ENCODE assay signal across 25 mouse cellular contexts in genomic region chr13:59746164-59746563, GRCm38 (mm10). TPM values are rescaled to one million over a fixed set of nuclear protein-coding genes. Genes with fewer than 3 reads are reported as not detected.
DNase-seq lines count a peak whose midpoint lies in the region; ATAC-seq and TF ChIP-seq lines count a peak whose summit lies in the region.
"Had no signal": no experiment of that assay in that cellular context is flagged by ENCODE, and none has a peak within 500 bp of the region (broad histone marks: within the 10 kb centered on the region; RNA-seq: fewer than 3 reads in every experiment).

No protein-coding gene starts in this region.

- TF ChIP-seq RAD21 in MEL (IDR thresholded peaks at IDR 0.05; ENCODE audit: low read depth, low read length): no peak

- 0 out of 2 replicates have a peak overlapping the region, but pooled peaks have one; percentile 2 for H3K27ac ChIP-seq in left cerebral cortex, adult 2 months
- no peak overlapping the region for H3K27ac ChIP-seq in MEL (ENCODE audit: control insufficient read depth, low read depth, low read length)
- no peak overlapping the region for H3K27ac ChIP-seq in layer of hippocampus, adult 2 months
- H3K27ac ChIP-seq: embryonic facial prominence, embryonic 15.5 days; forebrain, embryonic 10.5 days; gastrocnemius, adult 2 months; hindbrain, embryonic 15.5 days had no signal

- peak; percentile 47 for ATAC-seq in megakaryocyte progenitor cell, adult 5-6 weeks (replicated peaks; ENCODE audit: poor library complexity)
- ATAC-seq: liver, postnatal 0 days; midbrain, embryonic 16.5 days had no signal

- DNase-seq in left cerebral cortex, adult 2 months (ENCODE audit: extremely low spot score in 1 of 2, low spot score in 2 of 2): no peak
- DNase-seq in left cerebral cortex, postnatal 36 days (ENCODE audit: low spot score in 2 of 2): no peak
- DNase-seq in 416B (ENCODE audit: low read depth) (peak; percentile 45), MEL (ENCODE audit: low read depth, low spot score) (peak; percentile 44)
- no peak for DNase-seq in layer of hippocampus, adult 2 months (ENCODE audit: low spot score in 2 of 2)
- no peak for DNase-seq in adrenal gland, adult 18-20 months (ENCODE audit: low spot score in 2 of 2)
- DNase-seq: adrenal gland, adult 2 months; gastrocnemius, adult 2 months; heart, adult 18-20 months; heart, postnatal 10 days; liver, postnatal 0 days; thymus, postnatal 25 days had no signal

- no peak for TF ChIP-seq CTCF in left cerebral cortex, adult 2 months (IDR thresholded peaks at IDR 0.05)
- no peak for TF ChIP-seq CTCF in MEL (IDR thresholded peaks at IDR 0.05 in 2 of 3, conservative IDR thresholded peaks at IDR 0.05 in 1 of 3; ENCODE audit: control insufficient read depth in 1 of 3, insufficient read depth in 1 of 3, low read depth in 2 of 3, low read length in 3 of 3, poor library complexity in 1 of 3, severe bottlenecking in 1 of 3)
- TF ChIP-seq CTCF in layer of hippocampus, adult 2 months (conservative IDR thresholded peaks at IDR 0.05): no peak

- H3K9ac ChIP-seq in MEL (ENCODE audit: control insufficient read depth, low read depth, low read length, poor library complexity, severe bottlenecking): no peak overlapping the region
- H3K9ac ChIP-seq: embryonic facial prominence, embryonic 15.5 days; hindbrain, embryonic 15.5 days; liver, postnatal 0 days had no signal

- H3K27me3 ChIP-seq in MEL (ENCODE audit: control insufficient read depth in 1 of 2, insufficient read depth in 2 of 2, low read length in 2 of 2): no peaks in the 10 kb centered on the region
- H3K27me3 ChIP-seq: CH12.LX; embryonic facial prominence, embryonic 15.5 days; hindbrain, embryonic 15.5 days; Patski had no signal

- intact Hi-C loops in left cerebral cortex, adult 2 months (cut with DNase I): no loop called here
- intact Hi-C loops in left cerebral cortex, postnatal 36 days (cut with DNase I): no loop called here

- peaks cover 0 to 2% of the 10 kb centered on the region in 2 experiments; a peak in 2 of 4 replicates for H3K4me1 ChIP-seq in MEL (ENCODE audit: control insufficient read depth in 1 of 2, insufficient read depth in 2 of 2, low read length in 2 of 2)
- H3K4me1 ChIP-seq: embryonic facial prominence, embryonic 15.5 days; hindbrain, embryonic 15.5 days had no signal

- H3K36me3 ChIP-seq in MEL (ENCODE audit: control insufficient read depth in 1 of 2, insufficient read depth in 2 of 2, low read length in 2 of 2): no peaks in the 10 kb centered on the region
- H3K36me3 ChIP-seq: embryonic facial prominence, embryonic 15.5 days; forebrain, embryonic 10.5 days; hindbrain, embryonic 15.5 days had no signal

- H3K79me2 ChIP-seq in MEL (ENCODE audit: control insufficient read depth, insufficient read depth, low read length, poor library complexity): no peaks in the 10 kb centered on the region

- no peaks in the 10 kb centered on the region for H3K9me3 ChIP-seq in MEL (replicated peaks; ENCODE audit: insufficient read depth, low read length)
- H3K9me3 ChIP-seq: embryonic facial prominence, embryonic 15.5 days; forebrain, embryonic 10.5 days; hindbrain, embryonic 15.5 days had no signal

- TF ChIP-seq EP300 in MEL (IDR thresholded peaks at IDR 0.05; ENCODE audit: low read depth in 1 of 2, low read length in 2 of 2): no peak

- H3K4me3 ChIP-seq in left cerebral cortex, adult 2 months: no peak overlapping the region
- no peak overlapping the region for H3K4me3 ChIP-seq in MEL (ENCODE audit: control insufficient read depth in 1 of 2, insufficient read depth in 1 of 2, low read depth in 2 of 2, low read length in 2 of 2)
- no peak overlapping the region for H3K4me3 ChIP-seq in layer of hippocampus, adult 2 months
- H3K4me3 ChIP-seq: embryonic facial prominence, embryonic 15.5 days; forebrain, embryonic 10.5 days; gastrocnemius, adult 2 months; hindbrain, embryonic 15.5 days had no signal

- no peak for TF ChIP-seq POLR2A in MEL (IDR thresholded peaks at IDR 0.05; ENCODE audit: control insufficient read depth in 1 of 2, insufficient read depth in 1 of 2, low read depth in 1 of 2, low read length in 2 of 2, poor library complexity in 1 of 2)

TF ChIP-seq in MEL, 35 proteins besides CTCF, POLR2A, EP300 and RAD21:
- TF ChIP-seq SMC3 (IDR thresholded peaks at IDR 0.05; ENCODE audit: low read depth, low read length) (no peak), TCF12 (IDR thresholded peaks at IDR 0.05; ENCODE audit: low read depth, low read length) (no peak), TAL1 (IDR thresholded peaks at IDR 0.05; ENCODE audit: low read length) (no peak), POLR2AphosphoS2 (IDR thresholded peaks at IDR 0.05; ENCODE audit: low read length) (no peak), RCOR1 (IDR thresholded peaks at IDR 0.05; ENCODE audit: low read depth, low read length) (no peak), ZKSCAN1 (IDR thresholded peaks at IDR 0.05; ENCODE audit: low read depth, low read length) (no peak), MAZ (IDR thresholded peaks at IDR 0.05; ENCODE audit: low read depth, low read length) (no peak), ELF1 (IDR thresholded peaks at IDR 0.05; ENCODE audit: low read depth, low read length) (no peak), MYC (IDR thresholded peaks at IDR 0.05; ENCODE audit: low read depth, low read length) (no peak), USF2 (IDR thresholded peaks at IDR 0.05; ENCODE audit: borderline replicate concordance in 1 of 2, insufficient read depth in 1 of 2, low read depth in 1 of 2, low read length in 2 of 2) (no peak), MEF2A (IDR thresholded peaks at IDR 0.05; ENCODE audit: extremely low read depth, insufficient replicate concordance, low read depth, low read length, poor library complexity, severe bottlenecking) (no peak)

RNA-seq across cellular contexts. Expression of gene 1700014D04Rik, which starts 0.4 kb away (rescaled TPM):
- total RNA-seq in left cerebral cortex, adult 2 months (2021): 1 to 10 TPM; 1.8 to 2.5 TPM
- total RNA-seq in left cerebral cortex, postnatal 36 days (2021): 1 to 10 TPM in 1 of 2 experiments, under 1 TPM in 1; 0.86 to 1.3 TPM
- not detected in 2 replicates for total RNA-seq in MEL (2012; rRNA removed)
- under 1 TPM in 1 of 2 experiments, not detected in 1; 0.06 TPM for polyA plus RNA-seq in MEL (2012; ENCODE audit: insufficient read depth in 1 of 2, insufficient read length in 2 of 2, low read depth in 1 of 2, low replicate concordance in 2 of 2, missing spikeins in 1 of 2)
- total RNA-seq in megakaryocyte progenitor cell, adult 5-6 weeks (2015): 0.10 TPM in 1 of 2 replicates, not detected in the other
- total RNA-seq in megakaryocyte progenitor cell, adult 5-6 weeks (2017): not detected in 2 replicates
- under 1 TPM; 0.31 to 0.86 TPM for total RNA-seq in layer of hippocampus, adult 2 months (2021)
- not detected for total RNA-seq in adrenal gland, adult 18-20 months (2021)
- total RNA-seq: adrenal gland, adult 2 months; CH12.LX; gastrocnemius, adult 2 months; heart, adult 18-20 months had no signal
- polyA plus RNA-seq: adrenal gland, adult 2 months; embryonic facial prominence, embryonic 15.5 days; forebrain, embryonic 10.5 days; liver, postnatal 0 days; small intestine, adult 2 months had no signal

RNA-seq across cellular contexts. Expression of gene Spata31d1d, which starts 14.6 kb away (rescaled TPM):
- total RNA-seq in left cerebral cortex, adult 2 months (2021): not detected
- not detected for total RNA-seq in left cerebral cortex, postnatal 36 days (2021)
- total RNA-seq in MEL (2012; rRNA removed): not detected in 2 replicates
- polyA plus RNA-seq in MEL (2012; ENCODE audit: insufficient read depth in 1 of 2, insufficient read length in 2 of 2, low read depth in 1 of 2, low replicate concordance in 2 of 2, missing spikeins in 1 of 2): not detected
- total RNA-seq in megakaryocyte progenitor cell, adult 5-6 weeks (2015): not detected in 2 replicates
- total RNA-seq in megakaryocyte progenitor cell, adult 5-6 weeks (2017): not detected in 2 replicates
- total RNA-seq in layer of hippocampus, adult 2 months (2021): not detected
- total RNA-seq in adrenal gland, adult 18-20 months (2021): not detected
- total RNA-seq: adrenal gland, adult 2 months; CH12.LX; gastrocnemius, adult 2 months; heart, adult 18-20 months; heart, postnatal 10 days; layer of hippocampus, adult 18-20 months; left cerebral cortex, adult 18-20 months had no signal
- polyA plus RNA-seq: adrenal gland, adult 2 months; embryonic facial prominence, embryonic 15.5 days; forebrain, embryonic 10.5 days; hindbrain, embryonic 15.5 days; kidney, adult 2 months; liver, postnatal 0 days; midbrain, embryonic 16.5 days; Patski; small intestine, adult 2 months had no signal

RNA-seq across cellular contexts. Expression of gene Isca1, which starts 23.4 kb away (rescaled TPM):
- total RNA-seq in left cerebral cortex, adult 2 months (2021): 100 to 1,000 TPM; 151 to 157 TPM
- 100 to 1,000 TPM; 146 to 158 TPM for total RNA-seq in left cerebral cortex, postnatal 36 days (2021)
- 27.1 and 31.2 TPM in 2 replicates for total RNA-seq in MEL (2012; rRNA removed)
- polyA plus RNA-seq in MEL (2012; ENCODE audit: insufficient read depth in 1 of 2, insufficient read length in 2 of 2, low read depth in 1 of 2, low replicate concordance in 2 of 2, missing spikeins in 1 of 2): 10 to 100 TPM; 63.5 to 76.3 TPM
- total RNA-seq in megakaryocyte progenitor cell, adult 5-6 weeks (2015): 65.4 and 74.1 TPM in 2 replicates
- total RNA-seq in megakaryocyte progenitor cell, adult 5-6 weeks (2017): 29.9 and 34.0 TPM in 2 replicates
- 100 to 1,000 TPM; 138 to 142 TPM for total RNA-seq in layer of hippocampus, adult 2 months (2021)
- 100 to 1,000 TPM; 105 to 135 TPM for total RNA-seq in adrenal gland, adult 18-20 months (2021)

RNA-seq across cellular contexts. Expression of gene Spata31d1b, which starts 34.1 kb away (rescaled TPM):
- total RNA-seq in left cerebral cortex, adult 2 months (2021): under 1 TPM in 1 of 2 experiments, not detected in 1; 0.09 TPM
- total RNA-seq in left cerebral cortex, postnatal 36 days (2021): not detected
- total RNA-seq in MEL (2012; rRNA removed): not detected in 2 replicates
- polyA plus RNA-seq in MEL (2012; ENCODE audit: insufficient read depth in 1 of 2, insufficient read length in 2 of 2, low read depth in 1 of 2, low replicate concordance in 2 of 2, missing spikeins in 1 of 2): not detected
- total RNA-seq in megakaryocyte progenitor cell, adult 5-6 weeks (2015): not detected in 2 replicates
- total RNA-seq in megakaryocyte progenitor cell, adult 5-6 weeks (2017): not detected in 2 replicates
- total RNA-seq in layer of hippocampus, adult 2 months (2021): under 1 TPM in 1 of 2 experiments, not detected in 1; 0.12 TPM
- total RNA-seq in adrenal gland, adult 18-20 months (2021): not detected
- total RNA-seq: adrenal gland, adult 2 months; gastrocnemius, adult 2 months; heart, postnatal 10 days; layer of hippocampus, adult 18-20 months; megakaryocyte-erythroid progenitor cell, adult 5-6 weeks had no signal
- polyA plus RNA-seq: adrenal gland, adult 2 months; hindbrain, embryonic 15.5 days; liver, postnatal 0 days; midbrain, embryonic 16.5 days; Patski; small intestine, adult 2 months had no signal

RNA-seq across cellular contexts. Expression of gene Gm49354, which starts 35.9 kb away (rescaled TPM):
- total RNA-seq in left cerebral cortex, adult 2 months (2021): not detected
- total RNA-seq in left cerebral cortex, postnatal 36 days (2021): not detected
- not detected in 2 replicates for total RNA-seq in MEL (2012; rRNA removed)
- 1 to 10 TPM in 1 of 2 experiments, not detected in 1; 3.6 TPM for polyA plus RNA-seq in MEL (2012; ENCODE audit: insufficient read depth in 1 of 2, insufficient read length in 2 of 2, low read depth in 1 of 2, low replicate concordance in 2 of 2, missing spikeins in 1 of 2)
- total RNA-seq in megakaryocyte progenitor cell, adult 5-6 weeks (2015): not detected in 2 replicates
- total RNA-seq in megakaryocyte progenitor cell, adult 5-6 weeks (2017): not detected in 2 replicates
- not detected for total RNA-seq in layer of hippocampus, adult 2 months (2021)
- total RNA-seq in adrenal gland, adult 18-20 months (2021): not detected
- total RNA-seq: adrenal gland, adult 2 months; CH12.LX; gastrocnemius, adult 2 months; heart, adult 18-20 months; heart, postnatal 10 days; layer of hippocampus, adult 18-20 months; left cerebral cortex, adult 18-20 months; megakaryocyte-erythroid progenitor cell, adult 5-6 weeks had no signal
- polyA plus RNA-seq: adrenal gland, adult 2 months; embryonic facial prominence, embryonic 15.5 days; forebrain, embryonic 10.5 days; hindbrain, embryonic 15.5 days; kidney, adult 2 months; limb, embryonic 14.5 days; liver, postnatal 0 days; midbrain, embryonic 16.5 days; small intestine, adult 2 months had no signal

Comparison
In these comparisons a context has a peak if more than half of its experiments do, and no peak if none do; other contexts are left out.
1. DNase-seq: peak in 416B (single experiment) and MEL (single experiment); none in left cerebral cortex, adult 2 months (0 of 2), left cerebral cortex, postnatal 36 days (0 of 2), layer of hippocampus, adult 2 months (0 of 2) and adrenal gland, adult 18-20 months (0 of 2).